Mouse (Mus musculus): ENCODE data around the gene Idi2.
"Not testable (repeated sequence)": the region's sequence is repeated elsewhere in the genome, so short reads cannot be mapped to it uniquely, and the experiment has no call there.

Gene Idi2

GRCm38 (mm10) chr13:8952563-8952962, at the start of gene Idi2:
Gene Idi2 (plus strand): TSS chr13:8952863.
- TF ChIP-seq GATA4 (IDR thresholded peaks at IDR 0.05; ENCODE audit: insufficient replicate concordance, low read length), result not testable (repeated sequence)

GRCm38 (mm10) chr13:8933499-8933898, 19.2 kb upstream of the Idi2 start:
- no peak for TF ChIP-seq GATA4 (IDR thresholded peaks at IDR 0.05; ENCODE audit: insufficient replicate concordance, low read length)

GRCm38 (mm10) chr13:8948131-8948530, 4.5 kb upstream of the Idi2 start, which contains the start of gene Gm9745:
Gene Gm9745 (minus strand): TSS chr13:8948231.
- TF ChIP-seq GATA4 (IDR thresholded peaks at IDR 0.05; ENCODE audit: insufficient replicate concordance, low read length), result not testable (repeated sequence)

GRCm38 (mm10) chr13:8965224-8965623, 12.6 kb downstream of the Idi2 start:
- TF ChIP-seq GATA4 (IDR thresholded peaks at IDR 0.05; ENCODE audit: insufficient replicate concordance, low read length), result no peak

GRCm38 (mm10) chr13:8967742-8968141, 15.1 kb downstream of the Idi2 start:
- TF ChIP-seq GATA4 (IDR thresholded peaks at IDR 0.05; ENCODE audit: insufficient replicate concordance, low read length), result no peak

- no peak for TF ChIP-seq GATA4 (IDR thresholded peaks at IDR 0.05; ENCODE audit: insufficient replicate concordance, low read length)
Observed at GRCm38 (mm10) chr13:8972369-8972768, 19.7 kb downstream of the Idi2 start.

GRCm38 (mm10) chr13:8972972-8973371, 20.3 kb downstream of the Idi2 start:
- TF ChIP-seq GATA4 (IDR thresholded peaks at IDR 0.05; ENCODE audit: insufficient replicate concordance, low read length), result no peak

- TF ChIP-seq GATA4 (IDR thresholded peaks at IDR 0.05; ENCODE audit: insufficient replicate concordance, low read length), result no peak
Observed at GRCm38 (mm10) chr13:8992231-8992630, 39.6 kb downstream of the Idi2 start.

- TF ChIP-seq GATA4 (IDR thresholded peaks at IDR 0.05; ENCODE audit: insufficient replicate concordance, low read length), result no peak
Observed at GRCm38 (mm10) chr13:8995159-8995989, 42.7 kb downstream of the Idi2 start.

- peak; percentile 65; the same call in 1 of the 2 replicates for TF ChIP-seq GATA4 (IDR thresholded peaks at IDR 0.05; ENCODE audit: insufficient replicate concordance, low read length)
Observed at GRCm38 (mm10) chr13:8995990-8996786, 43.5 kb downstream of the Idi2 start, which contains the start of gene Gtpbp4. Gene Gtpbp4 (minus strand): TSS chr13:8996083.

GRCm38 (mm10) chr13:8999464-8999863, 46.8 kb downstream of the Idi2 start:
- TF ChIP-seq GATA4 (IDR thresholded peaks at IDR 0.05; ENCODE audit: insufficient replicate concordance, low read length), result no peak

- no peak for TF ChIP-seq GATA4 (IDR thresholded peaks at IDR 0.05; ENCODE audit: insufficient replicate concordance, low read length)
Observed at GRCm38 (mm10) chr13:9003306-9003705, 50.6 kb downstream of the Idi2 start.
